Mouse (Mus musculus): ENCODE results near the gene Themis. TPM values are rescaled to one million over a fixed set of nuclear protein-coding genes. Genes with fewer than 3 reads are reported as not detected.

Themis gene
- polyA plus RNA-seq (2012; rRNA removed), result 0.01 and 0.05 TPM in 2 replicates

DNA sequence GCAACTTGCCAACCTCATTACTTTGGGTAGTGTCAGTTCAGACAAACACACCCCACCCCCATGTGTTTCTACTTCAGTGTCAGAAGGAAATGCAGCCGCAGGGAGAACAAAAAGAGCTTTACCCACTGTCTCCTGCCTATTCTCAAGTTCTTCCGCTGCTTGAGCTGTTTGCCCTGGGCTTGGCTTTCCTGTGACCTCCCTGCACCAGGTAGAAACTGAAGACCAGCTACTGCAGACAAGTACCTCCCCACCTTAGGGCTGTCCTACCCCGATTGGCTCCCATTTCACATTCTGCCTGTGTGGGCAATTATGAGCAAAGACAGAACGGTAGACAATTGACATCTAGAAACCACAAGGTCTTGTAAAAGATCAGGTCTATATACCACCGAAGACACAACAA is at the start of gene Themis:
Themis (plus strand) TSS at position 100 of the 400 bp plus-strand sequence.

